Mouse (Mus musculus): ENCODE data around the gene Glrp1.

The Glrp1 gene

DNA sequence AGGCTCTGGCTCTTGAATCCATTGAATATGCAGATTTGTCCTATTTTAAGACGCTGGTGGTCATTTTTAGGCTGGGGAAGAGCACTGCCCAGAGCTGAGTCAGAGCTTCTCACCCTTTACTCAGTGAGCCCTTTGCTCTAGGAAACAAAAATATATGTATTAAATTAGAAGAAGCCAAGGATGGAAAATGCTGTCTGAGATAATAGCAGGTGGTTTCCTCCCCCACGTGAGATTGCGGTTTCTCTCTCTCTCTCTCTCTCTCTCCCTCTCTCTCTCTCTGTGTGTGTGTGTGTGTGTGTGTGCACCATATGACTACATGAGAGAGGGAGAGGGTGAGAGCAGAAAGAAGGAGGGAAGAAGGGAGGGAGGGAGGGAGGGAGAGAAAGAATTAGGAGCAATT, 12.5 kb downstream of the Glrp1 start:
- no peak for DNase-seq (ENCODE audit: low spot score in 2 of 2)

DNA sequence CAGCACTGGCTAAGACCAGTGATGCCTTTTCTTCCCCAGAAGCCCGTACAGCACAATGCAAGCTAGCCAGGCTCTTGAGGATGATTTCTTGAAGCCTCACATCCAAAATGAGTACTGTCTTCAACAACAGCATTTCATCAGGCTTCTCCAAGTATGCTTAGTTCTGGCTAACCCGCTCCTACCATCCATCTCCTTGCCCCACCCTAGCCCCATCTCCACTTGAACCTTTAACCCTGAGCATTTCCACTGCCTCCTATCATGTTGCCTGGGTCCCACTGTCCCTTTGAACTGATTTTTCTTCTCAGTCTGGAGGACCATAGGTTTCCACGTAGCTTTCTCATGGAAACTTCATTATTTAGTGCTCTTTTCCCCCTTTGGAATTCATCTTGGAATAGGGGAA, 17.5 kb downstream of the Glrp1 start:
- DNase-seq (ENCODE audit: low spot score in 2 of 2) = no peak

DNA sequence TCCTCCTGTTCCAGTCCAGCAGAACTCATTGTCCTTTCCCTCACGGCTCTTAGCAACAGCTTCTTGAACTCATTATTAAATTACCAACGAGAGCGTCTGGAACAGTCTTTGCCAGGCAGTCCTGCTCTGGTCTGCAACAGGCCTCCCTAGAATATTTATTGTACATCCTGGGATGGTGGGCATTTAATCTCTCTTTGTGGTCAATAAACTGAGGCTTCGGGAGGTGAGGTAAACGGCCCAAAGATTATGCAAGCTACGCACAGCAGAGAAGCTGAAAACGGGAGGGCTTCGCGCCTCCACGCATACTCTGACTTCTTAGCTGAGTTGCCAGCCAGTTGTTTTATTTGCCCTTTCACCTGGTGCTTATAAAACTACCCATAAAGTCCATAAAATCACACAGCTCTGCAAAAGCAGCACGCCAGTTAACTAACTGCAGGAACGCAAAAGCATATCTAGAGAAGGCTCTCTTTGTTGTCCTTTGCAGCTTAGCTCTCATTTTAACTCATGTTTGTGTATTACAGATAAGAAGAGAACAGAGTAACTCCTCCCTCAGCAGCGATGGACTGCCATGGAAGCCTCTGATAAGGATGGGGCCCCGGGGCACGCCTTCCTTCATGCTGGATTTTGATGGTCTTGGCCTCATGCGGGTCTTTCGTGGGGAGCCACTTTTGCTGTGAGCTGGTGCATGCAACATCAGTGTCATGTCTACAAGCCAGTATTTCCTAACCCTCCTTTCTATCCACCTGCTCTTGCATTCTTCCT, 18.1 kb downstream of the Glrp1 start:
- no peak for DNase-seq (ENCODE audit: low spot score in 2 of 2)

DNA sequence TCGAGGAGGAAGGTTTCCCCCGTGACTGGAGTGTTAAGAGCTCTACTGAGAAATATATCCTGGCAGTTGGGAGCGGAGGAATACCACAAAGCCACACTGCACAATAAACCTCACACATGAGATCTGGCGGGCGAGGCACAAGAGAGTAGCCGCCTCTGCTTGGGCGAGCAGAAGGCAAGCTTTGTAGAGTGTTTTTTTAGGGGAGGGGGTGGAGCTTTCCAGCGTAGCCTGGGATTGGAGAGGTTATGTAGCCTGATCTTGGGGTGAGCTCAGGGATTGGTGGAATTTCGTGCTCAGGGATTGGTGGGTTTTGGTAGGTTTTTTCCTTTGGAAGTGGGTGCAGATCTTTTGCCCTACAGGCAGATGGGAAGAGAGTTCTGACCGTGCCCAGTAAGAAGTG, 19.7 kb downstream of the Glrp1 start:
- no peak for DNase-seq (ENCODE audit: low spot score in 2 of 2)

DNA sequence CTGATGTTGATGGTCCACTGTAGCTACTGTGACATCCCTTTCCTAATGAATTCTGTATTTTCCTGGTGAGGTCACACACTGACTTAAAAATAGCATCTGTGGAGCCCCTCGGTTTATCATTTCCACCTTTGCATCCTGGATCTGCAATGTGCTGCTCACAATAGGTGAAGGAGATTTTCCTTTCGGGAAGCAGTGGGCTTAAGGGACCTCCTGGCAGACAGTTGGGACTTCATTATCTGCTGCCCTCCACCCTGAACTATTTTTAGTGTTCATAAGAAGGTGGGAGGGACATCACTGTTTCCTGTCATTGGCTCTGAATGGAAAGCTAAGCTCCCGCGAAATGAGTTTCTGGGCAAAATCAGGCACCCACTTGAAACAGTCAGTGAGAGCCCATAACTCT, 20.9 kb downstream of the Glrp1 start:
- no peak for DNase-seq (ENCODE audit: low spot score in 2 of 2)

DNA sequence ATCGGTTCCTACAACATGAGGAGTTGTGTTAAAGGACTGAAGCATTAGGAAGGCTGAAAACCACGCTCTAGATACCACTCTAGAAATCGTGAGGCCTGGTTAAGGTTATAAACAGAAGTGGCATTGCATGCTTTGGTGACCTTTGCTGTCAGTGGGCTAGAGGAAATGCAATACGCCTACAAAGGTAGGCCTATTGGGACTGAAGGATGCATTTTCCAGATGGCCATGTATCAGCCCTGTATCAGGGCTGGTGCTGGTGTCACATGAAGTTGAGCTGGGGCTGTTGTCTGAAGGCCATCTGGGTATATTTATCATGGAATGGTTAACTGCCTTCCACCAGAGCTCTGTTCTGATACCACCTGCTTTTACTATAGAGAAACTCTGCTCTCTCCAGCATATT, 23.5 kb downstream of the Glrp1 start:
- no peak for DNase-seq (ENCODE audit: low spot score in 2 of 2)

DNA sequence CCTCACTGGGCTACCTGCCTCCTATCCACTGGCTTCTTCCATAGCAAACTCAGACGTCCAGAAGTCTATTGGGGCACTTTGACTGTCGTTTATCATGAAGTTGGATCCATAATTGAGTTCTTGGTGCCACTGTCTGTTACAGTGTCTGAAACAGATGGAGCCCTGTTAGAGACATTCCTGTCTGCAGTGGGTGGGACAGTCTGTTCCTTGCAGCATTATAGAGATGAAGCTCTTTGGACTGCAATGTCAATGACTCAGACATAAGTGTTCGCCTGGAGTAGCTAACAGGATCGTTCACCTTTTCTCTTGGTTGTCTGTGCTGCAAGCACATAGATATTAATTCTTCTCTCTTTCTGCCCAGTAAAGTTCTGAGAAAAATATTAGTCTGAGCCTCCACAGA, 25.8 kb downstream of the Glrp1 start:
- no peak for DNase-seq (ENCODE audit: low spot score in 2 of 2)

DNA sequence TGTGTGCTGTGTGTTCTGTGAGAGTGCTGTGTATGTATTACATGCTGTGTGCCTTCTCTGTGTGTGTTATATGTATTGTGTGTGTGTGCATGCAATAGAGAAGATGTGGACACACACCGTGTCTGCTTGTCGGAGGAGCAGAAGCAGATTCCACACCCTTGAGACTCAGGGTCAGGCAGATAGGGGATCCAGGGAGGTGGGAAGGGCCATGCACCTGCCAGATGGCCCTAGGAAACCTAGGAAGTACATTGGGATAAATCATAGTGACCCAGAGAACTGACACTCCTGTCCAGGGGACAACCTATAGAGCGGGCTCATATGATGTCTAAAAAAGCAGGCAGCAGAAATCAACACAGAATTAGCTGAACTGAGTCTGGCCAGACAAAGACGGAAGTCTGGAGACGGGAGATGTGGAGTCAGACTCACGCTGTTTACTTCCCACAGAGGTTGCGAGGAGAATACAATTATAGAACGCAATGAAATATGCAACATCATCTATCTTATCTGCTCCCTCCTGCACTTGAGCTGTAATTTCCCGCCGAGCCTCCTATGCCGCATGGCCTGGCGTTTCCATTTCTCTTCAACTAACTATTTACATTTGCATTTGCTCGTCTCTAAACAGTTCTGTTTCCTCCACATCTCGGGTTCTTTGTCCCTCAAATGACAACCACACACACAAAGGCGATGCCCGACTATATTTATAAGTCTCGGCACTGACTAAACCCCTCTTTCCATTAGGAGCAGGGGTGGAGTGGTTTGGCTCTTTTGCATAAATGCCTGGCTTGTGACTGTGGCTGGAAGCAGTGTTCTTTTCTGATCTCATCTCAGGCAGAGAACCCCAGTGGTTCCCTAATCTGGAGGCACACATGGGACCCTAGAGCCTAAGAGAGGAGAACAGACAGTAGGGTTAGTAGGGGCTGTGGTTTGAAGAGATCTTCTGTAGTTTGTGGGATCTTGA, 27.4 kb downstream of the Glrp1 start:
- no peak for DNase-seq (ENCODE audit: low spot score in 2 of 2)

DNA sequence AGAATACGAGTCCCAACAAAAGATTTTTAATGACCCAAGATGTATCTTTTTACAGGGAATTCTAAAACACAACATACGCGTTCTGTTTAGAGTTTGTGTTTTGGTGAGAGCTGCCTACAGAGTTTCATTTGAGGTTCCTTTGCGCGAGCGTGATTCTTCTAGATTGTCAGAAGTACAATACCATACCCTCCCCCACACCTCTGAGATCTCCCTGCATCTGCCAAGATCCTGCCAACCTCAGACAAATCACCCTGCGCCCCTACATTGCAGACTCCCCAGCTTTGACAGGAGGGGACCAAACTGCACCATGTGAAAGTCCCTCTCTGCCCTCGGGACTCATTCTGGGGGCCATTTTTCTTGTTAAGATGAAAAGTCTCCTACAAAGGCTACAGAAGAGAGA, 29.3 kb downstream of the Glrp1 start:
- DNase-seq (ENCODE audit: low spot score in 2 of 2) = no peak

DNA sequence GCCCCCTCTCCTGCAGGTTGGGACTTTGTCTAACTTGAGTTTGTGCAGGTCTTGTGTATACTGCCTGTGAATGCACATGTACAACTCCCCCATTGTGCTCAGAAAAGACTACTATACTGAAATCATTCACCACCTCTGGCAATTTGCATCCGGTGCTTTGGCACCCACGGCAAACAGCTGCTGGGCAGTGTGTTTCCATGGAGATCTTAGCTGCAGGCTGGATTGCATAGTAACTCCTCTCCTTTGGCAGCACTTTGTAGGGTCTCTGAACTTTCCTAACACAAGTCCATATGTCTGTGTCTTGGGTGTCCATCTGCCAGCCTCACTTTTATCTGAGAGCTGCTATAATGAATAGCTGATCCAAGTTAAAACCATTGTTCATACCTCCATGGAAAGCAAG, 31.7 kb downstream of the Glrp1 start:
- no peak for DNase-seq (ENCODE audit: low spot score in 2 of 2)

DNA sequence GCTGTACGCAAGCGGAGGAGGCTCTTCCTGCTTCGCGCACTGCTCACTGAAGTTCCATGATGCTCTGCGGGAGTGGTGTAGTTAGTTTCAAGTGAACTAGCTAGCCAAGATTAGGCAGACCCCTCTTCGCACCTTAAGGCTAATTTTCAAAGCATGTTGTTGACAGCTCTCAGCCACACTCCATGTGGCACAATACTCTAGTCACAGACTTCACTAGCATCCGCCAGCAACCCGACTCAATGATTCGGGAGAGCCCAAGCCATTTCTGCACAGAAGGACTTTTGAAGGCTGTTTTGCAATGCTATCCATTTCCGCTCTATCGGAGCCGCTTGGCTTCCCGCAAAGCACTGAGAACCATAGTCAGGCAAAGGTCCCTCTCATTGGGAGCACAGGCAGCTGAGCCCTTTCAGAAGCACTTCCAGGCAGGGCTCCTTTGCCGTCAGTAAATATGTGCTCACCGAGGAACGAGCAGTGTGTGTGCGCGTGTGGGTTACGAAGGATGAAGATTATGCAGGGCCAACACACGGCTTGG, 33.2 kb downstream of the Glrp1 start:
- no peak for DNase-seq (ENCODE audit: low spot score in 2 of 2)

DNA sequence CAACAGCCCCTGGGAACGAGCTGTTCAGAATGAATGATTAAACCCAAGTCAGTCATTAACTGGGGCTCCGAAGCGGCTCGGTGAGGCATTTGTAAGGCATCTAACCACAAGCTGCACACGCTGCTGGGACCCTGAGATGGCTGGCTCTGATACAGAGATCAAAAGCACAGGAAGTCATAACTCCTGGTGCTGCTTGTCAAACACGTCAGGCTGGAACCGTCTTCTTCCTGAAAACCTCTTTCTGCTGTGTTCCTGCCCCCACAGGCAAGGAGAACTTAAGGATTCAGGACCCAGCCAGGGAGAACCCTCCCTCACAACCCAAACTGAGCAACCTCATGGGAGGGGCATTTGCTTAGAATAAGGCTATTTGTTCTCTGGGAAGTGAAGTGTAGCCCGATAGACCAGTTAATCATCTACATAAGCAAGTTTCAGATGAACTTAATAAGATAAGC, 34.3 kb downstream of the Glrp1 start:
- DNase-seq (ENCODE audit: low spot score in 2 of 2) = no peak

DNA sequence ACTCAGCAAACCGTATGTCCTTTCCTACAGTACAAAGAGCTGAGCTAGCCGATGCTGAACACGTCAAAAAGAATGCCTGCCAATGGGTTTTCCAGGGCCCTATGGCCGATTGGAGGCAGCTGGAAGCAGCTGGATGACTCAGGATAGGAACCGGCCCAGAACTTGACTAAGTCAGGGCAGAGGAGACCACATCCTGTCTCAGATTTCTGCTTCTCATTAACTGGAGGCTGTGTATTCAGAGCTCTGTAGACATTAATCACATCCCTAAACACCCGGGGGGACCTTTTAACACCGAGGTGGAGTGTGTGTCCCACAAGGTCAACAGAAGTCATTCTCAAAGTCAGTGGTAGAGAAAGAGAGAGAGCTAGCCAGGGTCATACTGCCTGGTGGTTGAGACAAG, 35.3 kb downstream of the Glrp1 start:
- no peak for DNase-seq (ENCODE audit: low spot score in 2 of 2)

DNA sequence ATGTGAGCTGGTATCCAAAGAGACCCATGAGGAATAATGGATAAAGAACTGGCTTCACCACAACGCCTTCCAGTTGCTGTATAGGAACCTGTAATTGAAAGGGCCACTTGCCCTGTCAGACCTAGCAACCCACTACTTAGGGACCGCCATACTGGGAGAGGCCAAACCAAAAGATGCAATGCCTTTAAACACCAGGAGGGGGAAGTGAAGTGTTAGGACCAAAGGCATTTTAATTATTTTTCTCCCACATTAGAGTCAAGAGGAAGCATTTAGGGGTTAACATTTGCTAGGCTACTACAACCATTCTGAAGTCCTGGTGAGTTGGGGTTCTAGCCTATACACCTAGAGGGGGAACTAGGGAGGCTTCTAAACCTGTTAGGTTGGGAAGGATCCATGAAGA, 36.0 kb downstream of the Glrp1 start:
- no peak for DNase-seq (ENCODE audit: low spot score in 2 of 2)

DNA sequence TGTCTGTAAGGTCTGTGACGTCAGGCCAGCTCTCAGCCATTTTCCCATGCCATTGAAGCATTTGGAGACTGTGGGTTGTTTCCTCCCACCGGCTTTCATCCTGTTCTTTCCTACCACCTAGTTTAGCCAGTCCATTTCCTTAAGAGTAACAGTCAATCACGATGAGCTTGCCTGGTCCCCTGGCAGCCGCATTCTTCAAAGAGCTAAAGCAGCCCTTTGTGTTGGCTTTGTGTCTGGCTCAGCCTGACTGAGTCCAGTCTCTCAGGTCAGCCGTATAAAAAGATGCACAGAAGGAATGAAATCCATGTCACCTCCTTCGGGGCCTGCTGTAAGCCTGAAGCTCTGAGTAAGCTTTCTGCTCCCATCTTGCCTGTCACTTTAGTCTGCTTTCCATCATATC, 37.6 kb downstream of the Glrp1 start:
- no peak for DNase-seq (ENCODE audit: low spot score in 2 of 2)

DNA sequence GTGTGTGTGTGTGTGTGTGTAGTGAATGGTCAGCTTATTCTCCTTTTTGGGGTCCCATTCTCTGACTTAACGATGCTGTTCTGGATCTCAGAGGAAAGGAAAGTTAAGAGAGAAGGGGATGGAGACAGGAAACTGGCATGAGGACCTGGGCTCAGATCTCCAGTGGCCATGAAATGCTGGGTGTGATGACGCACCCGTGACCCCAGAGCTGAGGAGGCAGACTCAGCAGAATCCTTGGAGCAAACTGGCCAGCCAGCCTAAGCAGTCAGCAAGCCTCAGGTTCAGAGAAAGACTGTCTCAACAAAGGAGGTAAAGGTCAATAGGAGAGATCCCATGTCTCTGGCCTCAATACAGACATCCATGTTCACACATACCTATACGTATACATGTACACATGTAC, 40.1 kb downstream of the Glrp1 start:
- DNase-seq (ENCODE audit: low spot score in 2 of 2) = no peak

DNA sequence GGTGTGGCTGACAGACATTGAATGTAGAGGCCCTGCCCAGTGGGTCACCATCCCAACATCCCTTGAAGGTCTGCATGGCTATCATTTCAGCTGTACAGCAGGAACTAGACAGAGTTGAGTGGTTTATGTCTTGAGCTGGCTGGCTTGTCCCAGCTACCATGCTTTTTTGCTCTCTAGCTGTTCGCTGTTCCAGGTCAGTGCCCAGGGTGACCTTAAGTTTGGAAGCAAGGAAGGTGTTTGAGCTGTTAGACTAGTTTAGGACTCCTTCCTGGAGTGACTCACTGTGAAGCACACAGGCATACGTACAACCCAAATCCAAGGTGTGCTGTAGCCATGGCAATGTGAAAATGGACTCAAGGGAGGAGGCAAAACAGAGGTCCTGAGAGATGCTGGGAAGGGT, 41.5 kb downstream of the Glrp1 start:
- no peak for DNase-seq (ENCODE audit: low spot score in 2 of 2)

DNA sequence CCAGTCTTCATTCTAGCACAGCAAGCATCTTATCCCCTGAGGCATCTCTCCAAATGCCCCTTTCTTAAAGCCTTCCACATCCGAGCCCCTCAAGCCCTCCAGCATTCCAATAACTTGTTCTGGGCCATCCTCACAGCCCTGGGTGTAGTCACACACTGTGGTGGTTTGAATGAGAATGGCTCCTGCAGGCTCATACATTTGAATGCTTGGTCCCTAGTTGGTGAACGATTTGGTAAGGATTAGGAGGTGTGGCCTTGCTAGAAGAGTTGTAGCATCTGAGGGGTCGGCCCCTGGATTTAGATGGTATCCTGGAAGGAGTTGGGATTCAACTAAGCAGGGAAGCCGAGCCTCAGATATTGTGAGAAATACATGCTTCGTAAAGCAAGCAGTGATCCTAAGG, 42.0 kb downstream of the Glrp1 start:
- DNase-seq (ENCODE audit: low spot score in 2 of 2) = no peak

DNA sequence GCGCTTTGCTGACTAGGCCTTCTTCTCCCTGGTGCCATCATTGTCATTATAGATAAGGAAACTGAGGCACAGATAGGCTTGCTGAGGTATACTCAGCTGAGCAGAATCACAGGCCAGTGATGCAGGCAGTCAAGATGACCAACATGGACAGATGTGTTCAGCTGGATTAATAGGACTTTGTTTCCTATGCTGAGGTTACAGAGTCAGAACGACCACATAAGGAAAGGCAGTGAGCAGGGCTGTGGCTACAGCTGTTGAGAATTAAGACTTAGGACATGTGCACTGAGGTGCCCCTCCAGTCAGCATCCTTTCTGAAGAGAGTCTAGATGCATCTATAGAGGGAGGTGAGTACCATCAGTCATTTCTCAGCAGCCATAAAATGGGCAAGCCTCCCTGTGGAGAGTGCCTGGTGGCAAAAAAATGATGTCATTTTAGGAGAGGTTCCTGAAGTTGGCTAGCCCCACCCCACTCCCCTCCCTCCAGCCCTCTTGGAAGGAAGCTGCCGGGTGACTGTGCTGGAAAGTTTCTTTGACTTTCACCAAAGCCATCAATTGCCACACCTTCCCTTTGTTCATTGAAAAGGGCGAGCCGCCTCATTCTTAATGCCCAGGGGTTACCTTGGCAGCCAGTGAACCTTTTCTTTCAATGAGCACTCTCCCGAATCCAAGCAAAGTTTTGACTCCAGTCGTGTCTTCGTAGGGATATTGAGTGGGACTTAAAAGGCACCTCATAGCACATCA, 43.4 kb downstream of the Glrp1 start:
- no peak for DNase-seq (ENCODE audit: low spot score in 2 of 2)

DNA sequence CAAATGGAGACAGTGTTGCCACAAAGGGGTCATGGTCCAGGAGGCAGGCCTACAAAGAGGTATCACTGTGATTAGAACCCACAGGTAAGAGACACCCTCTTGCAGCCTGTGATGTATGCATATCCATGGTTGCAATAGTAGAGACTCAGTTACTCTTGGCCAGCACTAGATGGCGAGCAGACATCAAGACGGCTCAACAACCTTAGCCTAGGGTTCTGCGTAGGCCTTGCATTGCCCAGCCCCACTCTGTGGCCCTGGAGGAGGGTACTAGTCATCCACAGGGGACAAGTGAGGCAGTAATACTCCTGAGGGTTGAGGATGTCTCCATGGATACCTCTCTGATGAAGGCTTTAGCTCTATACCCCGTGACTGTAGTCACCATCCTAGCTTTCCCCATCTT, 44.1 kb downstream of the Glrp1 start:
- no peak for DNase-seq (ENCODE audit: low spot score in 2 of 2)

DNA sequence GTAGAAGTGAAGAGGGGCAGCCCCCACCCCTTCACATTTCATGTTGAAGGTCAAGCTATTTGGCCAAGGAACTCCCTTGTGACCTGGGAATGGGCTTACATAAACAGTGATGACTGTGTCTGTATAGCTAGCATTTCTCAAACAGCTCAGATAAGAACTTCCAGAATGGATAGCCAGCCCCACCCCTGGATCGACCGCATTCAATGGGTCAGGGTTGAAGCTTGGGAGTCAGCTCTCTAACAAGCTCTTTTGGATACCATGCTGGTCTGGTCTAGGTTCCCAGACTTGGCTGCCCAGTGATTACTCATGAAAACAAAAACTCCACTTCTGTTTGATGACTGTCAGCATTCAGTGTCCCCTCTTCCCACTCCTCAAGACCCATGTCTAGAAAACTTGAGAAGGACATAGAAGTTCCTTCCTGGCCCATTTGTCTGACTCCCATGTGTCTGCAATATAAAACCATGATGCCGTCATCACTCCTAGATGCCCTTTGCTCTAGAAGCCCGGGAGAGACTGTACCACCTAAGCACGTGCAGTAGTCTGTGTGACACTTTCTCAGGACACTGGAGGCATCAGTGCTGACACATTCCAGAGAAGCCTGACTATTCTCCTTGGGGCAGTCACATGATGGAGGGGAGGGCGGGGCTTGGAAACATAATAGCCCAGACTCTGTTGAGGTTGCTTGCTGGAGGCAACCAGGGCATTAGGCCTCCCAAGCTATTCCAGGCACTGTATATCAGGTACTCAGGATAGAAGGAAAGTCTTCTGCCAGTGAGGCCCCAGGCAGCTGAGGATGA, 45.6 kb downstream of the Glrp1 start:
- no peak for DNase-seq (ENCODE audit: low spot score in 2 of 2)

All from frontal cortex, postnatal 25 days (tissue).